Mouse (Mus musculus): Measurements from ENCODE around the gene Mrps18c.

DNA sequence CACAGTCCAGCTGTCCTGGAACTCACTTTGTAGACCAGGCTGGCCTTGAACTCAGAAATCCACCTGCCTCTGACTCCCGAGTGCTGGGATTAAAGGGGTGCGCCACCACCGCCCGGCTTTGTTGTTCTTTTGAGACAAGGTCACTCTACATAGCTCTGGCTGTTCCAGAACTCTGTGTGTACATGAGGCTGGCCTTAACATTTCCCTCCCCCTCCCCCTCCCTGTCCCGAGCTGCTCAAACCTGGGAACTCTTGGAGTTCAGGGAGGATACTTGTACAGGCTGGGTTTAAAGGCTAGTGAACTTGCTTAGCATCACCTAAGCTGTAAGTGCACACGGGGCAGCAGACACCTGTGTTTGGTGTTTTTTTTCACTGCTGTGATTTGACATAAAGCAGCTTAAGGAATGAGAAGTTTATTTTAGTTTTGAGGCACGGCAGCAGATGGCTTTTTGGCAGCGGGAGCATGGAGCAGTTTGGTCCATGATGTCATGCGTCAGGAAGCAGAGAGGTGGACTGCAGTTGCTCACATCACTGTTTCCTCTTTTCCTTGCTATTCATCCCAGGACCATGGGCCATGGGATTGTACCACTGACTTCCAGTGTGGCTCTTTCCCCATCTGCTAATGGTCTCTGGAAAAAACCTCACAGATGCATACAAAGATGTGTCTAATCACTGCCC, 37.6 kb downstream of the Mrps18c start:
- TF ChIP-seq CTCF (IDR thresholded peaks at IDR 0.05; ENCODE audit: insufficient read depth, low read length) (no peak), POLR2A (IDR thresholded peaks at IDR 0.05; ENCODE audit: borderline replicate concordance, extremely low read depth, low read depth, low read length) (no peak)
